Mouse (Mus musculus) CH12.LX (cell line): ENCODE results near the gene Dclk1. TPM values are rescaled to one million over a fixed set of nuclear protein-coding genes. Genes with fewer than 3 reads are reported as not detected.

Experiments used
- DNase-seq: peaks from one replicate; pipeline ENCODE4 v3.0.0-alpha.2; 2013; ENCODE audit errors: extremely low read depth
- H3K27ac ChIP-seq: 2 replicates; pipeline ENCODE4 v1.5.1; 2012; ENCODE audit warnings: low read depth, mild to moderate bottlenecking, control low read depth, moderate library complexity; ENCODE audit not compliant: insufficient read depth
- H3K27me3 ChIP-seq: replicated peaks from 2 replicates; pipeline ENCODE3; 2012; ENCODE audit warnings: inconsistent platforms
- H3K36me3 ChIP-seq, 2 experiments: replicated peaks in 1 of 2; 2 replicates each; pipeline versions ENCODE3 to v1.6.1; 2012; ENCODE audit warnings: inconsistent platforms in 1 of 2, low read length in 1 of 2, mild to moderate bottlenecking in 1 of 2, mixed read lengths in 1 of 2, moderate library complexity in 1 of 2; ENCODE audit not compliant: control insufficient read depth in 1 of 2, insufficient read depth in 1 of 2
- H3K4me1 ChIP-seq, 2 experiments: 2 replicates each; pipeline ENCODE4 v1.6.1; 2012; ENCODE audit warnings: inconsistent platforms in 1 of 2, moderate library complexity in 1 of 2; ENCODE audit not compliant: insufficient read depth in 2 of 2, control insufficient read depth in 1 of 2
- H3K4me2 ChIP-seq: 2 replicates; pipeline ENCODE4 v1.6.1; 2012; ENCODE audit warnings: low read depth, mild to moderate bottlenecking, control low read depth; ENCODE audit not compliant: poor library complexity, insufficient read depth, severe bottlenecking
- H3K4me3 ChIP-seq, 3 experiments: fragments of 150-350 bp in 1 of 3; sonication (generic) in 1 of 3; replicated peaks in 1 of 3; 2 replicates each; pipeline versions ENCODE3 to v1.5.1; 2011 to 2012; ENCODE audit warnings: low read depth in 2 of 3, low read length in 2 of 3, mild to moderate bottlenecking in 2 of 3, moderate library complexity in 2 of 3, control low read depth in 1 of 3, improper control_type of control experiment in 1 of 3, inconsistent platforms in 1 of 3, mixed read lengths in 1 of 3; ENCODE audit not compliant: poor library complexity in 1 of 3
- H3K79me2 ChIP-seq: replicated peaks from 2 replicates; pipeline ENCODE4 v1.6.1; 2012; ENCODE audit warnings: mild to moderate bottlenecking, moderate library complexity; ENCODE audit not compliant: control insufficient read depth, poor library complexity, insufficient read depth, severe bottlenecking; ENCODE audit errors: extremely low read depth
- H3K9ac ChIP-seq: 2 replicates; pipeline ENCODE4 v1.6.1; 2012; ENCODE audit warnings: low read depth, mild to moderate bottlenecking, control low read depth, moderate library complexity; ENCODE audit not compliant: insufficient read depth
- H3K9me3 ChIP-seq: replicated peaks from 2 replicates; pipeline ENCODE3; 2012; ENCODE audit warnings: low read length, inconsistent platforms, mixed read lengths
- CHD1 ChIP-seq: IDR thresholded peaks from 2 replicates; pipeline ENCODE4 v1.6.1; 2012; ENCODE audit warnings: low read depth, low read length, improper control_type of control experiment, inconsistent platforms
- CHD2 ChIP-seq: IDR thresholded peaks from 2 replicates; pipeline ENCODE4 v1.6.1; 2011; ENCODE audit warnings: low read length, improper control_type of control experiment
- E2F4 ChIP-seq: IDR thresholded peaks from 2 replicates; pipeline ENCODE4 v1.6.1; 2011; ENCODE audit warnings: low read depth, low read length, improper control_type of control experiment; ENCODE audit not compliant: insufficient replicate concordance
- EP300 ChIP-seq: IDR thresholded peaks from 2 replicates; pipeline ENCODE4 v1.6.1; 2011; ENCODE audit warnings: low read length, improper control_type of control experiment
- ETS1 ChIP-seq: conservative IDR thresholded peaks from 2 replicates; pipeline ENCODE4 v1.6.1; 2012; ENCODE audit warnings: low read depth, mild to moderate bottlenecking, inconsistent platforms, low read length, improper control_type of control experiment, moderate library complexity
- GABPA ChIP-seq: IDR thresholded peaks from 2 replicates; pipeline ENCODE4 v1.6.1; 2012; ENCODE audit warnings: low read depth, low read length, improper control_type of control experiment, inconsistent platforms; ENCODE audit not compliant: insufficient replicate concordance
- HCFC1 ChIP-seq: IDR thresholded peaks from 2 replicates; pipeline ENCODE4 v1.6.1; 2012; ENCODE audit warnings: low read depth, mild to moderate bottlenecking, inconsistent platforms, low read length, improper control_type of control experiment
- JUND ChIP-seq: conservative IDR thresholded peaks from 2 replicates; pipeline ENCODE4 v1.6.1; 2011; ENCODE audit warnings: low read depth, low read length, improper control_type of control experiment
- MAFK ChIP-seq: IDR thresholded peaks from 2 replicates; pipeline ENCODE4 v1.6.1; 2011; ENCODE audit warnings: low read length, improper control_type of control experiment; ENCODE audit not compliant: insufficient replicate concordance
- MAX ChIP-seq: IDR thresholded peaks from 2 replicates; pipeline ENCODE4 v1.6.1; 2011; ENCODE audit warnings: low read length, improper control_type of control experiment
- NELFE ChIP-seq: IDR thresholded peaks from 2 replicates; pipeline ENCODE4 v1.6.1; 2011; ENCODE audit warnings: low read depth, low read length, improper control_type of control experiment
- POLR2A ChIP-seq: IDR thresholded peaks from 2 replicates; pipeline ENCODE4 v1.6.1; 2011; ENCODE audit warnings: low read depth, mild to moderate bottlenecking, improper control_type of control experiment, low read length
- POLR2AphosphoS2 ChIP-seq: IDR thresholded peaks from 2 replicates; pipeline ENCODE4 v1.6.1; 2011; ENCODE audit warnings: low read depth, low read length, improper control_type of control experiment
- RAD21 ChIP-seq: IDR thresholded peaks from 2 replicates; pipeline ENCODE4 v1.6.1; 2011; ENCODE audit warnings: low read depth, mild to moderate bottlenecking, low read length, improper control_type of control experiment, moderate library complexity
- RCOR1 ChIP-seq: conservative IDR thresholded peaks from 2 replicates; pipeline ENCODE4 v1.6.1; 2012; ENCODE audit warnings: low read depth, mild to moderate bottlenecking, inconsistent platforms, low read length, improper control_type of control experiment
- SIN3A ChIP-seq: IDR thresholded peaks from 2 replicates; pipeline ENCODE4 v1.6.1; 2012; ENCODE audit warnings: low read length, improper control_type of control experiment, inconsistent platforms
- SMC3 ChIP-seq: IDR thresholded peaks from 2 replicates; pipeline ENCODE4 v1.6.1; 2011; ENCODE audit warnings: low read depth, low read length, improper control_type of control experiment
- TBP ChIP-seq: conservative IDR thresholded peaks from 2 replicates; pipeline ENCODE4 v1.6.1; 2011; ENCODE audit warnings: low read depth, low read length, improper control_type of control experiment
- UBTF ChIP-seq: IDR thresholded peaks from 2 replicates; pipeline ENCODE4 v1.6.1; 2012; ENCODE audit warnings: low read depth, mild to moderate bottlenecking, inconsistent platforms, low read length, improper control_type of control experiment, moderate library complexity
- ZKSCAN1 ChIP-seq: IDR thresholded peaks from 2 replicates; pipeline ENCODE4 v1.6.1; 2012; ENCODE audit warnings: low read depth, inconsistent platforms, low read length, improper control_type of control experiment, borderline replicate concordance
- dilution Hi-C: fragments of 300-500 bp; cut with MboI; formaldehyde crosslinking; loops from 2 replicates; pipeline ENCODE4 v1.14.3; 2020; ENCODE audit warnings: low sequenced_read_pairs; ENCODE audit not compliant: extremely low pct_unique_long_range_greater_than_20kb, extremely low pct_ligation_motif_present
- in situ Hi-C: fragments of 300-500 bp; cut with MboI; formaldehyde crosslinking; loops from 3 replicates; pipeline ENCODE4 v1.14.3; 2019; ENCODE audit warnings: low sequenced_read_pairs, low pct_ligation_motif_present, low pct_unique_long_range_greater_than_20kb, mixed read lengths
- polyA plus RNA-seq: library from polyadenylated mRNA; unstranded; fragments of >175 nt; gene quantifications from 2 replicates; pipeline ENCODE4 v1.2.1, GENCODE M21; 2012; ENCODE audit warnings: low read depth; ENCODE audit not compliant: insufficient read length
- total RNA-seq, 2 experiments: library from RNA; depleted of rRNA; stranded (reverse); fragments of 300-350 nt in 1 of 2; fragments of >200 nt in 1 of 2; gene quantifications; 2 replicates each; pipeline ENCODE4 v1.2.3; 2012 to 2014

The Dclk1 gene
- total and polyA plus RNA-seq, 3 experiments: not detected

DNA sequence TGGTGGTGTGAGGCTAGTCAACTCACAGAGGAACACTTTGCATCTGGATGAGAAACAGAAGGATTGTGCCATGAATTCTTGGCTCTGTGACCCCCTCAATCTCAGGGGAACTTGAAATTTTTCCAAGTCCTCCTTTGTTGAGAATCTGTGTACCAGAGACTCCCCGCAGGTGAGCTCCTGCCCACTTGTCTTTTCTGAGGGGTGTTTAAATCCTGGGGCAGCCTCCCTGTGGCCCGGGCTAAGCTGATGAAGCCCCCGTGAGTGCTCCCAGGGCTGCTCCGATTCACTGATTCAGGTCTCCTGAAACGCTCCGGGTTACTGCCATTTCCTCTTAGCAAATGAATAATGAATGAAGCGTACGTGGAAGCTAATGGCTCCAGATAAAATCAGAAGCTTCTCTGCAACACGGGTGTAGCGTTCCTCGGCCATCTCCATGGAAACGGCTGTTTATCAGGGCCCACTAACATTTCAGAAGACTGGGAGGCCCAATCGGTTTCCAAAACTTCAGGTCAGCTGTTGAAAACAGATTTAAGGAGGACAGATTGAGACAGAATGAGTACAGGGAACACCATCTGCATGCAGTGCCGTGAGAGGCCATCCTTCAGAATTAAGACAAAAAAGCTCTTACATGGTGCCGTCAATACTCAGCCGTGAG is 105.3 kb downstream of the Dclk1 start:
- H3K79me2 ChIP-seq: no peaks in the 10 kb centered on the region
- H3K36me3 ChIP-seq: no peaks in the 10 kb centered on the region
- TF ChIP-seq HCFC1 (no peak), TBP (no peak), NELFE (no peak), EP300 (no peak), POLR2AphosphoS2 (no peak), JUND (no peak)
- peaks cover 82% of the 10 kb centered on the region for H3K9me3 ChIP-seq
- in situ Hi-C loops: loop anchor here (25.0 kb wide), 1 partner anchor 185 kb away; no protein-coding TSS in a partner anchor
- H3K4me3 ChIP-seq: no peak overlapping the region
- no peak overlapping the region for H3K9ac ChIP-seq
- no peaks in the 10 kb centered on the region for H3K4me1 ChIP-seq
- H3K4me2 ChIP-seq: no peak overlapping the region
- no peak overlapping the region for H3K27ac ChIP-seq
- DNase-seq: no peak
- dilution Hi-C loops: no loop called here
- no peaks in the 10 kb centered on the region for H3K27me3 ChIP-seq

DNA sequence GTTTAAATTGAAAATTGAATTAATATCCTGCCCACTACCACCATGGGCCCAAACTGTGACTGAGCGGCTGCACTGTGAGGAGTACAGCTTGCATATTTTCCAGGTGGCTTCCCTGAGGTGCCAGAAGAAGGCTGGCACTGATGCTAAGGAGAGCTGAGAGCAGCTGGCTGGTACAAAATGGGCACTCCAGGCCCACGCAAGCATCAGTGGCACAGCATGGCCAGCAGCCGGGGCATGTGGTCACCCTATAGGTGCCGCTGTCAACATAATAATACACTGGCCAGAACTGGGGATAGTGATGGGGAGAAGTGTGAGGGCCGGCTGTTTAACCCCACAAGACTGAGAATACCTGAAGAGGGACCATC is 105.8 kb downstream of the Dclk1 start:
- Histone ChIP-seq H3K4me1 (no peaks in the 10 kb centered on the region), H3K9ac (no peak overlapping the region), H3K27ac (no peak overlapping the region), H3K79me2 (no peaks in the 10 kb centered on the region), H3K36me3 (no peaks in the 10 kb centered on the region), H3K4me3 (no peak overlapping the region), H3K4me2 (no peak overlapping the region), H3K27me3 (no peaks in the 10 kb centered on the region), H3K9me3 (peaks cover 84% of the 10 kb centered on the region)
- DNase-seq: no peak
- dilution Hi-C loops (no loop called here), in situ Hi-C loops (loop anchor here (25.0 kb wide), 1 partner anchor 186 kb away; no protein-coding TSS in a partner anchor)
- TF ChIP-seq EP300: no peak
- TF ChIP-seq MAFK: no peak
- TF ChIP-seq UBTF: no peak
- no peak for TF ChIP-seq SMC3
- no peak for TF ChIP-seq E2F4
- TF ChIP-seq POLR2A: no peak
- TF ChIP-seq RCOR1: no peak
- TF ChIP-seq CHD1: no peak
- no peak for TF ChIP-seq NELFE
- no peak for TF ChIP-seq ZKSCAN1
- no peak for TF ChIP-seq ETS1
- TF ChIP-seq CHD2: no peak
- no peak for TF ChIP-seq SIN3A
- no peak for TF ChIP-seq RAD21
- no peak for TF ChIP-seq POLR2AphosphoS2
- TF ChIP-seq JUND: no peak
- TF ChIP-seq MAX: no peak
- no peak for TF ChIP-seq HCFC1
- TF ChIP-seq GABPA: no peak
